ENCODE assay signal across 26 mouse cellular contexts in genomic region chr12:72332488-72333013, GRCm38 (mm10).
DNase-seq lines count a peak whose midpoint lies in the region; TF ChIP-seq lines count a peak whose summit lies in the region.
"Had no signal": no experiment of that assay in that cellular context is flagged by ENCODE, and none has a peak within 500 bp of the region (broad histone marks: within the 10 kb centered on the region; RNA-seq: fewer than 3 reads in every experiment).

No protein-coding gene starts in this region.

- no peaks in the 10 kb centered on the region for H3K9me3 ChIP-seq in limb, embryonic 10.5 days (replicated peaks)
- H3K9me3 ChIP-seq: embryonic facial prominence, embryonic 12.5 days; G1E; heart, embryonic 15.5 days; midbrain, embryonic 15.5 days; neural tube, embryonic 13.5 days had no signal

- no peak overlapping the region for H3K4me3 ChIP-seq in layer of hippocampus, adult 2 months
- no peak overlapping the region for H3K4me3 ChIP-seq in limb, embryonic 10.5 days
- H3K4me3 ChIP-seq: embryonic facial prominence, embryonic 12.5 days; heart, embryonic 15.5 days; limb, embryonic 12.5 days; midbrain, embryonic 15.5 days; neural tube, embryonic 13.5 days had no signal

- H3K27me3 ChIP-seq in limb, embryonic 10.5 days (ENCODE audit: low read depth, poor library complexity, severe bottlenecking), result no peaks in the 10 kb centered on the region
- H3K27me3 ChIP-seq: CH12.LX; embryonic facial prominence, embryonic 12.5 days; heart, embryonic 15.5 days; limb, embryonic 12.5 days; midbrain, embryonic 15.5 days; neural tube, embryonic 13.5 days; Patski had no signal

- TF ChIP-seq CTCF in layer of hippocampus, adult 2 months (conservative IDR thresholded peaks at IDR 0.05), result no peak

- DNase-seq in heart, adult 11 months, result peak; percentile 42
- no peak for DNase-seq in heart, adult 18-20 months
- DNase-seq in layer of hippocampus, adult 2 months (ENCODE audit: low spot score in 2 of 2), result no peak
- no peak for DNase-seq in layer of hippocampus, postnatal 10 days (ENCODE audit: low spot score in 2 of 2)
- DNase-seq in right cerebral cortex, adult 2 months (ENCODE audit: low spot score in 2 of 2), result peak; percentile 41 to 49
- no peak for DNase-seq in right cerebral cortex, postnatal 10 days (ENCODE audit: low spot score in 2 of 2)
- no peak for DNase-seq in limb, embryonic 10.5 days (ENCODE audit: low spot score)
- DNase-seq: adrenal gland, postnatal 36 days; B cell, adult 2 months; cerebellum, adult 11-12 months; gastrocnemius, postnatal 36 days; heart, postnatal 36 days; kidney, adult 11 months; kidney, postnatal 14 days; layer of hippocampus, postnatal 36 days; liver, postnatal 0 days; thymus, postnatal 14 days had no signal

- WGBS in limb, embryonic 10.5 days, result 82% methylated on average over 5 of the region's 5 CpGs

- H3K27ac ChIP-seq in layer of hippocampus, adult 2 months, result peak overlapping the region; percentile 2; the same call in 1 of the 2 replicates
- no peak overlapping the region for H3K27ac ChIP-seq in limb, embryonic 10.5 days
- H3K27ac ChIP-seq: embryonic facial prominence, embryonic 12.5 days; heart, embryonic 15.5 days; limb, embryonic 12.5 days; macrophage; midbrain, embryonic 15.5 days had no signal

- no peaks in the 10 kb centered on the region for H3K36me3 ChIP-seq in limb, embryonic 10.5 days
- H3K36me3 ChIP-seq: embryonic facial prominence, embryonic 12.5 days; G1E; heart, embryonic 15.5 days; limb, embryonic 12.5 days; midbrain, embryonic 15.5 days; neural tube, embryonic 13.5 days had no signal

- H3K4me1 ChIP-seq in limb, embryonic 10.5 days, result peaks cover 4% of the 10 kb centered on the region; the same call in 1 of the 2 replicates
- H3K4me1 ChIP-seq: embryonic facial prominence, embryonic 12.5 days; heart, embryonic 15.5 days; midbrain, embryonic 15.5 days had no signal

Comparison
In these comparisons a context has a peak if more than half of its experiments do, and no peak if none do; other contexts are left out.
1. DNase-seq: peak in heart, adult 11 months (single experiment) and right cerebral cortex, adult 2 months (2 of 2); none in heart, adult 18-20 months (0 of 2), layer of hippocampus, adult 2 months (0 of 2), layer of hippocampus, postnatal 10 days (0 of 2), right cerebral cortex, postnatal 10 days (0 of 2) and limb, embryonic 10.5 days (single experiment).